Mouse (Mus musculus): ENCODE data around the gene Dnm2.

DNA sequence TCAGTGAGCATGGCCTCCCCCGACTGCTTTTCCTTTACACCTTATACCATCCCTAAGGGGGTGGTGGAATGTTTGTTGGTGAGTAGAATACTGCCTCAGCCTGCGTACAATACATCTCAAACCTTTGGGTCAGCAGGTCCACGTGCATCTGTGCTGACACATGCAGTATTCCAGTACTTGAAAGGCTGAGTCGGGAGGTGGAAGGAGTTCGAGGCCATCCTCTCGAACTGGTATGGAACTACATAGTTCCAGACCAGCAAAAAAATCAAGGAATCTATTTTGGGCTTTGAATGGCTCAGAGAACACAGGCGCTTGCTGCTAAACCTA is 85.9 kb downstream of the Dnm2 start:
- TF ChIP-seq CTCF (IDR thresholded peaks at IDR 0.05; ENCODE audit: borderline replicate concordance, insufficient read depth, low read depth, low read length) = no peak
- TF ChIP-seq POLR2A (IDR thresholded peaks at IDR 0.05; ENCODE audit: borderline replicate concordance, insufficient read depth, low read length) = no peak
